Mouse (Mus musculus) thymus, postnatal 10 days (tissue): ENCODE results near the gene Eif5a.

Source experiments
- DNase-seq, 2 experiments: peaks; one replicate each; pipeline ENCODE4 v3.0.0; 2021; ENCODE audit warnings: low spot score in 2 of 2

The Eif5a gene

DNA sequence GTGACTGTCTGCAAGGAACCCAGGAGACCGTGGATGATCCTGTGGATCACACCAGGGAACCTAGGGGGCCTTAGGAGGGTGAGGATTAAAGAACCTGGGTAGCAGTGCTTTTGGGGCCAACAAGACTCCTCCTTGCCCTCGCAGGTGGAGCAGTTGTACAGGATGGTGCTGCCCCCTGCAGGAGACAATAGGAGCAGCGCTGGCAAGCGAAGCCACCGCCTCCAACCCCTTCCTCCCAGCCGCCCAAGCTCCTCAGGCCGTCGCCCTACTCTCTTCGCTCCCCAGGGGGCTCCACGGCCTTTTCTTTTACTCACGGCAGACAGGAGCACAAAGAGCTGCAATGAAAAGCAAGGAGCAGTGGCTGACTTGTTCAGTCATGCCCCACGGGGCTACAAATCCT is 44.9 kb downstream of the Eif5a start:
- peak; percentile 89 to 96 for DNase-seq

DNA sequence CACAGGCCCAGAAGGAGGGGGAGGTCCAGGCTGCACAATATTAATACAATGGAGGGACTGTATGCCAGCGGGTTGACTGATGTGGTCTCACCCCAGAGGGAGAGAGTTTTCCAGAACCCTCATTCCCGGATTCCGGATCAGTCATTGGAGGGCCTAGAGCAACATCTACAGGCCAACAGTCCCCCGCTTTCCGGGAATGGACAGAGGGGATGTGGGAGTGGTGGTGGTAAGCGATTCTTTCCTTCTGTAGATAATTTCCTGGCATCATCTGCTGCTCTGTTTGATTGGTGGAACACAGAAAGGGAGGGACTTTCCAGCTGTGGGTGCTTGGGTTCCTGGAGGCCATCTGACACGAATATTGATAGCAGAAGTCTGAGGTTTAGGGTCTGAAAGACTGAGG is 45.6 kb downstream of the Eif5a start:
- DNase-seq: no peak

DNA sequence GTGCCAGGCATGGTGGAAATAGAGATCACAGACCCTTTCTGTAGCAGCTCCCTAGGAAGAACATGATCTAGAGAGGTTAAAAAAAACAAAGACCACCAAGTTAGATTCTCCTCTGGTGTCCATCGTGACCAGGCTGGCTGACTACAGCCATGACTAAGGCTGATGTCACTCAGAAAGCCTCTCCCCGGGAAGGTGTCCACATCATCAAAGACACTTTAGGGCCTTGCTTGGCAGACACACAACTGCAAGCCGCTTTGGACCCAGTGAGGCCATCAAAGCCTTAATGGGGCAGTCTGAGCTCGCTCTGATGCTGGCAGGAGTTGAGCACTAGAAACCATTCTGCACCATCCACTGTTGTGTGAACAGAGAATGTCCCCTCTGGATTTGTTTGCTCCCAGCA is 49.3 kb downstream of the Eif5a start:
- DNase-seq: no peak

GRCm38 (mm10) chr11:69871822-69872221 is 49.9 kb downstream of the Eif5a start:
- no peak for DNase-seq

GRCm38 (mm10) chr11:69870289-69871069 is 51.3 kb downstream of the Eif5a start:
- DNase-seq: no peak

- no peak for DNase-seq
Observed at GRCm38 (mm10) chr11:69867335-69867734, 54.4 kb downstream of the Eif5a start.
